Mouse (Mus musculus): Measurements from ENCODE around the gene Cer1. TPM values are rescaled to one million over a fixed set of nuclear protein-coding genes. Genes with fewer than 3 reads are reported as not detected.

Cer1 gene
- polyA plus RNA-seq (2012; fragmentation: generic; extraction: Trizol): not detected

- no peak within 1 kb of the TSS for H3K4me2 ChIP-seq (ENCODE audit: low read depth)
- TF ChIP-seq TCF3 (IDR thresholded peaks at IDR 0.05; ENCODE audit: insufficient read length, low read depth): no peak
These were observed at the start of gene Cer1 for GRCm38 (mm10) chr4:82884636-82885534. Cer1 (minus strand) TSS chr4:82885148.

GRCm38 (mm10) chr4:82934308-82934707, 49.4 kb upstream of the Cer1 start:
- Histone ChIP-seq H3K36me3 (ENCODE audit: control insufficient read depth, insufficient read depth) (no peaks in the 10 kb centered on the region), H3K27me3 (ENCODE audit: control insufficient read depth, insufficient read depth, insufficient read length) (no peaks in the 10 kb centered on the region), H3K79me2 (ENCODE audit: control insufficient read depth, insufficient read depth) (no peaks in the 10 kb centered on the region), H3K4me3 (peak overlapping the region; percentile 19), H3ac (ENCODE audit: control insufficient read depth, insufficient read length) (no peak overlapping the region), H3K4me2 (ENCODE audit: low read depth) (peak overlapping the region; percentile 81)
- TF ChIP-seq TCF12 (IDR thresholded peaks at IDR 0.05; ENCODE audit: insufficient read depth, poor library complexity, severe bottlenecking) (no peak), SRF (IDR thresholded peaks at IDR 0.05; ENCODE audit: control insufficient read depth, insufficient read length, low read depth) (no peak), TCF3 (IDR thresholded peaks at IDR 0.05; ENCODE audit: insufficient read length, low read depth) (no peak), MAX (IDR thresholded peaks at IDR 0.05; ENCODE audit: low read depth) (no peak)

More at GRCm38 (mm10) chr4:82884636-82885534, at the start of gene Cer1:
- Histone ChIP-seq H3K36me3 (ENCODE audit: control insufficient read depth, insufficient read depth) (no peaks in the 10 kb centered on the region), H3K79me2 (ENCODE audit: control insufficient read depth, insufficient read depth) (no peaks in the 10 kb centered on the region), H3K4me3 (no peak within 1 kb of the TSS), H3ac (ENCODE audit: control insufficient read depth, insufficient read length) (no peak within 1 kb of the TSS), H3K27me3 (ENCODE audit: control insufficient read depth, insufficient read depth, insufficient read length) (no peaks in the 10 kb centered on the region)

- Histone ChIP-seq H3ac (ENCODE audit: control insufficient read depth, insufficient read length) (no peak overlapping the region), H3K27me3 (ENCODE audit: control insufficient read depth, insufficient read depth, insufficient read length) (no peaks in the 10 kb centered on the region), H3K36me3 (ENCODE audit: control insufficient read depth, insufficient read depth) (no peaks in the 10 kb centered on the region), H3K4me3 (peak overlapping the region; percentile 19), H3K79me2 (ENCODE audit: control insufficient read depth, insufficient read depth) (no peaks in the 10 kb centered on the region), H3K4me2 (ENCODE audit: low read depth) (peak overlapping the region; percentile 81)
- no peak for TF ChIP-seq MAX (IDR thresholded peaks at IDR 0.05; ENCODE audit: low read depth)
These were observed 48.8 kb upstream of the Cer1 start for GRCm38 (mm10) chr4:82933698-82934210.

GRCm38 (mm10) chr4:82930079-82930478, 45.1 kb upstream of the Cer1 start:
- no peaks in the 10 kb centered on the region for H3K27me3 ChIP-seq (ENCODE audit: control insufficient read depth, insufficient read depth, insufficient read length)
- H3K4me3 ChIP-seq: no peak overlapping the region
- H3ac ChIP-seq (ENCODE audit: control insufficient read depth, insufficient read length): no peak overlapping the region
- no peak for TF ChIP-seq E2F4 (IDR thresholded peaks at IDR 0.05; ENCODE audit: insufficient read depth)
- no peak for TF ChIP-seq MYOG (IDR thresholded peaks at IDR 0.05; ENCODE audit: control insufficient read depth in 1 of 3, insufficient read depth in 1 of 3, insufficient read length in 2 of 3, low read depth in 2 of 3)
- H3K36me3 ChIP-seq (ENCODE audit: control insufficient read depth, insufficient read depth): no peaks in the 10 kb centered on the region
- no peaks in the 10 kb centered on the region for H3K79me2 ChIP-seq (ENCODE audit: control insufficient read depth, insufficient read depth)
- no peak overlapping the region for H3K4me2 ChIP-seq (ENCODE audit: low read depth)

- no peak overlapping the region for H3ac ChIP-seq (ENCODE audit: control insufficient read depth, insufficient read length)
- H3K4me3 ChIP-seq: no peak overlapping the region
- H3K27me3 ChIP-seq (ENCODE audit: control insufficient read depth, insufficient read depth, insufficient read length): no peaks in the 10 kb centered on the region
- H3K36me3 ChIP-seq (ENCODE audit: control insufficient read depth, insufficient read depth): no peaks in the 10 kb centered on the region
- TF ChIP-seq SRF (IDR thresholded peaks at IDR 0.05; ENCODE audit: control insufficient read depth, insufficient read length, low read depth): no peak
- TF ChIP-seq POLR2AphosphoS2 (IDR thresholded peaks at IDR 0.05; ENCODE audit: insufficient read length, low read depth): no peak
- TF ChIP-seq TCF12 (IDR thresholded peaks at IDR 0.05; ENCODE audit: insufficient read depth, poor library complexity, severe bottlenecking): no peak
- TF ChIP-seq REST (IDR thresholded peaks at IDR 0.05; ENCODE audit: insufficient read depth, insufficient read length): no peak
- TF ChIP-seq MYOG (IDR thresholded peaks at IDR 0.05; ENCODE audit: control insufficient read depth in 1 of 3, insufficient read depth in 1 of 3, insufficient read length in 2 of 3, low read depth in 2 of 3): no peak
- no peak for TF ChIP-seq USF1 (IDR thresholded peaks at IDR 0.05; ENCODE audit: low read depth)
- no peak for TF ChIP-seq CEBPB (IDR thresholded peaks at IDR 0.05; ENCODE audit: insufficient read depth, poor library complexity, severe bottlenecking)
- no peak for TF ChIP-seq MAX (IDR thresholded peaks at IDR 0.05; ENCODE audit: low read depth)
- no peak for TF ChIP-seq E2F4 (IDR thresholded peaks at IDR 0.05; ENCODE audit: insufficient read depth)
- TF ChIP-seq MYOD1 (IDR thresholded peaks at IDR 0.05; ENCODE audit: control insufficient read depth in 1 of 3, insufficient read length in 2 of 3, low read depth in 2 of 3): no peak
- no peak for TF ChIP-seq POLR2A (IDR thresholded peaks at IDR 0.05; ENCODE audit: insufficient read length, low read depth)
- no peak for TF ChIP-seq TCF3 (IDR thresholded peaks at IDR 0.05; ENCODE audit: insufficient read length, low read depth)
- no peaks in the 10 kb centered on the region for H3K79me2 ChIP-seq (ENCODE audit: control insufficient read depth, insufficient read depth)
- no peak overlapping the region for H3K4me2 ChIP-seq (ENCODE audit: low read depth)
These were observed 37.0 kb upstream of the Cer1 start for GRCm38 (mm10) chr4:82921962-82922361.

- no peak overlapping the region for H3K4me3 ChIP-seq
- no peak overlapping the region for H3K4me2 ChIP-seq (ENCODE audit: low read depth)
- no peaks in the 10 kb centered on the region for H3K27me3 ChIP-seq (ENCODE audit: control insufficient read depth, insufficient read depth, insufficient read length)
- TF ChIP-seq TCF12 (IDR thresholded peaks at IDR 0.05; ENCODE audit: insufficient read depth, poor library complexity, severe bottlenecking) (no peak), USF1 (IDR thresholded peaks at IDR 0.05; ENCODE audit: low read depth) (no peak), TCF3 (IDR thresholded peaks at IDR 0.05; ENCODE audit: insufficient read length, low read depth) (no peak), SRF (IDR thresholded peaks at IDR 0.05; ENCODE audit: control insufficient read depth, insufficient read length, low read depth) (no peak), POLR2A (IDR thresholded peaks at IDR 0.05; ENCODE audit: insufficient read length, low read depth) (no peak), POLR2AphosphoS2 (IDR thresholded peaks at IDR 0.05; ENCODE audit: insufficient read length, low read depth) (no peak), E2F4 (IDR thresholded peaks at IDR 0.05; ENCODE audit: insufficient read depth) (no peak), MYOD1 (IDR thresholded peaks at IDR 0.05; ENCODE audit: control insufficient read depth in 1 of 3, insufficient read length in 2 of 3, low read depth in 2 of 3) (no peak), MAX (IDR thresholded peaks at IDR 0.05; ENCODE audit: low read depth) (no peak), MYOG (IDR thresholded peaks at IDR 0.05; ENCODE audit: control insufficient read depth in 1 of 3, insufficient read depth in 1 of 3, insufficient read length in 2 of 3, low read depth in 2 of 3) (no peak), REST (IDR thresholded peaks at IDR 0.05; ENCODE audit: insufficient read depth, insufficient read length) (no peak), CEBPB (IDR thresholded peaks at IDR 0.05; ENCODE audit: insufficient read depth, poor library complexity, severe bottlenecking) (no peak)
- no peak overlapping the region for H3ac ChIP-seq (ENCODE audit: control insufficient read depth, insufficient read length)
- no peaks in the 10 kb centered on the region for H3K36me3 ChIP-seq (ENCODE audit: control insufficient read depth, insufficient read depth)
- H3K79me2 ChIP-seq (ENCODE audit: control insufficient read depth, insufficient read depth): no peaks in the 10 kb centered on the region
These were observed 33.7 kb upstream of the Cer1 start for GRCm38 (mm10) chr4:82918625-82919024.
